Mouse (Mus musculus): ENCODE data around the gene Slc22a14. TPM values are rescaled to one million over a fixed set of nuclear protein-coding genes. Genes with fewer than 3 reads are reported as not detected.
"Not testable (repeated sequence)": the region's sequence is repeated elsewhere in the genome, so short reads cannot be mapped to it uniquely, and the experiment has no call there.

Slc22a14 gene
- polyA plus RNA-seq, 1 experiment from 2014 or later = 0.12 TPM

- Histone ChIP-seq H3K27me3 (ENCODE audit: insufficient read depth, low read length) (no peaks in the 10 kb centered on the region), H3K36me3 (ENCODE audit: insufficient read depth, low read length) (0 out of 2 replicates have a peak, but pooled peaks cover 6% of the 10 kb centered on the region), H3K9ac (replicated peaks; ENCODE audit: low read length) (no peak overlapping the region), H3K4me3 (ENCODE audit: low read length) (no peak overlapping the region), H3K4me2 (replicated peaks; ENCODE audit: low read depth, low read length) (no peak overlapping the region), H3K27ac (ENCODE audit: low read length) (no peak overlapping the region), H3K9me3 (ENCODE audit: low read length) (no peaks in the 10 kb centered on the region), H3K4me1 (ENCODE audit: insufficient read depth, low read length) (no peaks in the 10 kb centered on the region)
- ATAC-seq (ENCODE audit: low FRiP score, low TSS enrichment) = no peak
- 85% methylated on average over 7 of the region's 7 CpGs for WGBS
Measured at GRCm38 (mm10) chr9:119276321-119276720, 89.0 kb downstream of the Slc22a14 start.

- H3K4me2 ChIP-seq (replicated peaks; ENCODE audit: low read depth, low read length); H3K9me3 ChIP-seq (ENCODE audit: low read length); H3K4me1 ChIP-seq (ENCODE audit: insufficient read depth, low read length); ATAC-seq (ENCODE audit: low FRiP score, low TSS enrichment); H3K27me3 ChIP-seq (ENCODE audit: insufficient read depth, low read length); H3K9ac ChIP-seq (replicated peaks; ENCODE audit: low read length); H3K36me3 ChIP-seq (ENCODE audit: insufficient read depth, low read length); H3K27ac ChIP-seq (ENCODE audit: low read length); H3K4me3 ChIP-seq (ENCODE audit: low read length): not testable (repeated sequence)
- 93% methylated on average over 5 of the region's 5 CpGs for WGBS
Measured at GRCm38 (mm10) chr9:119274814-119275213, 90.5 kb downstream of the Slc22a14 start.

DNA sequence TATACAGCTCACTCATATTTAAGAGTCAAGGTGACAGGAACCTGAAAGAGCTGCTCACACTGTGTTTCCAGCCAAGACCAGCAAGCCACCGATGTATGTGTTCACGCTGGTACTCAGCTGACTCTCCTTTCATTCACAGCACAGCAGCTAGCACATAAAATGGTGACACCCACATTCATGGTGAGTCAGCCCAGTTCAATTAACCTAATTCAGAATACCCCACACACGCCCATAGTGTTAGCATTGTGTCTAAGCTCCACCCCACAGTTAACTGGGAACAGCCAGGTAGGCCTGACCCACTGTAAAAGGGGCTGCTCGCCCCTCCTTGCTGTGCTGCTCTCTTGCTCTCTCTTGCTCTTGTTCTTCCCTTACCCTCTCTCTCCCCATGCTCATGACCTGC lies 93.9 kb downstream of the Slc22a14 start:
- Histone ChIP-seq H3K4me1 (ENCODE audit: insufficient read depth, low read length) (no peaks in the 10 kb centered on the region), H3K36me3 (ENCODE audit: insufficient read depth, low read length) (peaks cover 18% of the 10 kb centered on the region), H3K27me3 (ENCODE audit: insufficient read depth, low read length) (no peaks in the 10 kb centered on the region), H3K27ac (ENCODE audit: low read length) (no peak overlapping the region), H3K4me2 (replicated peaks; ENCODE audit: low read depth, low read length) (no peak overlapping the region), H3K9me3 (ENCODE audit: low read length) (no peaks in the 10 kb centered on the region), H3K4me3 (ENCODE audit: low read length) (no peak overlapping the region), H3K9ac (replicated peaks; ENCODE audit: low read length) (no peak overlapping the region)
- WGBS = 82% methylated on average over 4 of the region's 4 CpGs
- no peak for ATAC-seq (ENCODE audit: low FRiP score, low TSS enrichment)

DNA sequence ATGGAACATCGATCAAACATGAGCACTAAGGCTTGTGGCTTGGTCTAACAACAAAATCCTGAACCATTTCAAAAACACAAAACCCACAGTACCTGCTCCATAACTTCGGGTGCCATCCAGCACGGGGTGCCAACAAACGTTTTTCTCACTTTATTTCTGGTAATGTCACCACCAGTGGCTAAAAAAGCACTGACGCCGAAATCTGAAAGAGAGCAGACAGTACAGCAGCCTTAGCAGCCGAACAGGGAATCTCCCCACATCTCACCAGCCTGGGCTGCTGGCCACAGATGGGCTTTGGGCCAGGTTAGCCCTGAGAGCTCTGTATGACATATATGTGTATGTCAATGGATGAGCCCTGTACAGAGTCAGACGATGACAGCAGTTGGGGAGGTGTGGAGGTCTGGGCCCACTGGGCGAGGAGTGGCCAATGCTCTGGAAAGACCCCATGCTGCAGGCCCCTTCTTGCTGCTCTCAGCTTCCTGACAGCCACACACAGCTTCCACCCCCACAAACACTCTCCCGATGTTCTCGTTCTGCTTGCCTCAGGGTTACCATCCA lies 96.7 kb downstream of the Slc22a14 start:
- Histone ChIP-seq H3K4me2 (replicated peaks; ENCODE audit: low read depth, low read length) (no peak overlapping the region), H3K36me3 (ENCODE audit: insufficient read depth, low read length) (peaks cover 21% of the 10 kb centered on the region), H3K27me3 (ENCODE audit: insufficient read depth, low read length) (no peaks in the 10 kb centered on the region), H3K9ac (replicated peaks; ENCODE audit: low read length) (no peak overlapping the region), H3K27ac (ENCODE audit: low read length) (no peak overlapping the region), H3K4me3 (ENCODE audit: low read length) (no peak overlapping the region), H3K9me3 (ENCODE audit: low read length) (no peaks in the 10 kb centered on the region), H3K4me1 (ENCODE audit: insufficient read depth, low read length) (no peaks in the 10 kb centered on the region)
- ATAC-seq (ENCODE audit: low FRiP score, low TSS enrichment) = no peak
- WGBS = 93% methylated on average over 11 of the region's 11 CpGs

GRCm38 (mm10) chr9:119268120-119268519 lies 97.2 kb downstream of the Slc22a14 start:
- Histone ChIP-seq H3K27ac (ENCODE audit: low read length) (no peak overlapping the region), H3K9me3 (ENCODE audit: low read length) (no peaks in the 10 kb centered on the region), H3K4me3 (ENCODE audit: low read length) (no peak overlapping the region), H3K36me3 (ENCODE audit: insufficient read depth, low read length) (peaks cover 22% of the 10 kb centered on the region), H3K4me2 (replicated peaks; ENCODE audit: low read depth, low read length) (no peak overlapping the region), H3K27me3 (ENCODE audit: insufficient read depth, low read length) (no peaks in the 10 kb centered on the region), H3K4me1 (ENCODE audit: insufficient read depth, low read length) (no peaks in the 10 kb centered on the region), H3K9ac (replicated peaks; ENCODE audit: low read length) (no peak overlapping the region)
- WGBS = 85% methylated on average over 6 of the region's 6 CpGs
- no peak for ATAC-seq (ENCODE audit: low FRiP score, low TSS enrichment)

DNA sequence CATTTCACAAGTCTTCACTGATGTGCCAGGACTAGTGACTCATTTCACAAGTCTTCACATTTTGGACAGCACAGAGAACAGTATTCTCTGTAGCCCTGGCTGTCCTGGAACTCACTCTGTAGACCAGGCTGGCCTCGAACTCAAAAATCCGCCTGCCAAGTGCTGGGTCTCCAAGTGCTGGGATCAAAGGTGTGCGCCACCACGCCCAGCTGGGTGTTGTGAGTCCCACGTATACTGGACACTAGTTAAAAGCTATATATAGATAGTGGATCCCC lies 99.3 kb downstream of the Slc22a14 start:
- H3K9me3 ChIP-seq (ENCODE audit: low read length); H3K27me3 ChIP-seq (ENCODE audit: insufficient read depth, low read length); H3K9ac ChIP-seq (replicated peaks; ENCODE audit: low read length); H3K4me3 ChIP-seq (ENCODE audit: low read length); H3K4me2 ChIP-seq (replicated peaks; ENCODE audit: low read depth, low read length); ATAC-seq (ENCODE audit: low FRiP score, low TSS enrichment); H3K4me1 ChIP-seq (ENCODE audit: insufficient read depth, low read length); H3K27ac ChIP-seq (ENCODE audit: low read length): not testable (repeated sequence)
- WGBS = 93% methylated on average over 5 of the region's 5 CpGs
- H3K36me3 ChIP-seq (ENCODE audit: insufficient read depth, low read length) = peaks cover 23% of the 10 kb centered on the region

DNA sequence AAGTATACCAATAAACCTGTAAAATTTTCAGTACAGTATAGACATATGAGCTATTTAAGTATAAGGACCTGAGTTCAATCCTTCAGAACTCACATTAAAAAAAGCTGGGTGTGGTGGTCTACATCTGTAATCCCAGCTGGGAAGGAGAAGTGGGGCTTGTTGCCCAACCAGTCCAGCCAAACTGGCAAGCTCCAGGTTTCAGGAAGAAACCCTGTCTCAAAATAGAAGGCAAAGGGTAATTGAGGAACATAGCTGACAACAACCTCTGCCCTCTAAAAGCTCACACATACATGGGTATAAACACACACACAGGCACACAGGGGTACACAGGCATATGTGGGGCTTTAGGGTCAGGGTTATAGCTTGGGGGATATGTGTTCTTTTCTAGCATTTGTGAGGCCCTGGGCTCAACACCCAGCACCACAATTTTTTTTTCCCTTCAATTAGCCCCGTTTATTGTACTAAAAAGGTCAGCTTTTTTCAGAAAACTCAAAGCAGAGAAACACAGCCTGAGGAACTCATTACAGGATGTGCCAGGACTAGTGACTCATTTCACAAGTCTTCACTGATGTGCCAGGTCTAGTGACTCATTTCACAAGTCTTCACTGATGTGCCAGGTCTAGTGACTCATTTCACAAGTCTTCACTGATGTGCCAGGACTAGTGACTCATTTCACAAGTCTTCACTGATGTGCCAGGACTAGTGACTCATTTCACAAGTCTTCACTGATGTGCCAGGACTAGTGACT lies 99.8 kb downstream of the Slc22a14 start:
- H3K4me2 ChIP-seq (replicated peaks; ENCODE audit: low read depth, low read length); H3K4me1 ChIP-seq (ENCODE audit: insufficient read depth, low read length); H3K27me3 ChIP-seq (ENCODE audit: insufficient read depth, low read length); H3K9me3 ChIP-seq (ENCODE audit: low read length); H3K4me3 ChIP-seq (ENCODE audit: low read length); ATAC-seq (ENCODE audit: low FRiP score, low TSS enrichment); H3K9ac ChIP-seq (replicated peaks; ENCODE audit: low read length); H3K27ac ChIP-seq (ENCODE audit: low read length): not testable (repeated sequence)
- peaks cover 23% of the 10 kb centered on the region for H3K36me3 ChIP-seq (ENCODE audit: insufficient read depth, low read length)
- 68% methylated on average over 1 of the region's 1 CpGs for WGBS

GRCm38 (mm10) chr9:119263067-119263466 lies 102.3 kb downstream of the Slc22a14 start:
- WGBS = 93% methylated on average over 4 of the region's 4 CpGs
- peaks cover 27% of the 10 kb centered on the region for H3K36me3 ChIP-seq (ENCODE audit: insufficient read depth, low read length)
- no peak overlapping the region for H3K4me2 ChIP-seq (replicated peaks; ENCODE audit: low read depth, low read length)

DNA sequence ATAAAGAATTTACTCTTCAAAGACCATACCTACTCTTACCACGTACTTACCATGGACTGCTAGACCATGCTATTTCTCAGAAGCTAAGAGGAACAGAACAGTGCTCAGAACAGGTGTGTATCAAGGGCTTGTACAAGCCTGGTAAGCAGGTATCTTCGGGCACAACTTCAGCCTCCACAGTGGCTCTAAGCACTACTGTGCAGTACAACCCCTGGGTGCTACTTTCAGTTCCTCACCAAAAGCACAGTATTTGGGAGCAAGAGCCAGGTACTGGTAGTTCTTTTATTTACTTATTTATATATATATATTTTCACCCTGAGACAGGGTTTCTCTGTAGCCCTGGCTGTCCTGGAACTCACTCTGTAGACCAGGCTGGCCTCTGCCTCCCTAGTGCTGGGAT lies 104.5 kb downstream of the Slc22a14 start:
- 93% methylated on average over 2 of the region's 2 CpGs for WGBS
- no peak overlapping the region for H3K9ac ChIP-seq (replicated peaks; ENCODE audit: low read length)
- no peaks in the 10 kb centered on the region for H3K27me3 ChIP-seq (ENCODE audit: insufficient read depth, low read length)
- H3K4me3 ChIP-seq (ENCODE audit: low read length) = no peak overlapping the region
- ATAC-seq (ENCODE audit: low FRiP score, low TSS enrichment) = no peak
- no peaks in the 10 kb centered on the region for H3K4me1 ChIP-seq (ENCODE audit: insufficient read depth, low read length)
- peaks cover 31% of the 10 kb centered on the region for H3K36me3 ChIP-seq (ENCODE audit: insufficient read depth, low read length)
- H3K4me2 ChIP-seq (replicated peaks; ENCODE audit: low read depth, low read length) = no peak overlapping the region
- no peaks in the 10 kb centered on the region for H3K9me3 ChIP-seq (ENCODE audit: low read length)
- no peak overlapping the region for H3K27ac ChIP-seq (ENCODE audit: low read length)

More at GRCm38 (mm10) chr9:119263067-119263466, 102.3 kb downstream of the Slc22a14 start:
- Histone ChIP-seq H3K4me3 (ENCODE audit: low read length) (no peak overlapping the region), H3K4me1 (ENCODE audit: insufficient read depth, low read length) (no peaks in the 10 kb centered on the region), H3K9me3 (ENCODE audit: low read length) (no peaks in the 10 kb centered on the region), H3K9ac (replicated peaks; ENCODE audit: low read length) (no peak overlapping the region), H3K27ac (ENCODE audit: low read length) (no peak overlapping the region), H3K27me3 (ENCODE audit: insufficient read depth, low read length) (no peaks in the 10 kb centered on the region)
- no peak for ATAC-seq (ENCODE audit: low FRiP score, low TSS enrichment)

- H3K27ac ChIP-seq (ENCODE audit: low read length) = no peak overlapping the region
- no peaks in the 10 kb centered on the region for H3K9me3 ChIP-seq (ENCODE audit: low read length)
- H3K27me3 ChIP-seq (ENCODE audit: insufficient read depth, low read length) = no peaks in the 10 kb centered on the region
- ATAC-seq (ENCODE audit: low FRiP score, low TSS enrichment) = no peak
- H3K4me1 ChIP-seq (ENCODE audit: insufficient read depth, low read length) = no peaks in the 10 kb centered on the region
- no peak overlapping the region for H3K9ac ChIP-seq (replicated peaks; ENCODE audit: low read length)
- no peak overlapping the region for H3K4me3 ChIP-seq (ENCODE audit: low read length)
- WGBS = 94% methylated on average over 2 of the region's 2 CpGs
- no peak overlapping the region for H3K4me2 ChIP-seq (replicated peaks; ENCODE audit: low read depth, low read length)
- H3K36me3 ChIP-seq (ENCODE audit: insufficient read depth, low read length) = peaks cover 39% of the 10 kb centered on the region
Measured at GRCm38 (mm10) chr9:119258785-119259184, 106.6 kb downstream of the Slc22a14 start.

Data from kidney, embryonic 16.5 days (tissue).